Mouse (Mus musculus) spleen, adult 2 months (tissue): ENCODE measurements around the gene Slc24a1. TPM values are rescaled to one million over a fixed set of nuclear protein-coding genes. Genes with fewer than 3 reads are reported as not detected.

Experiments used
- DNase-seq, 2 experiments: peaks; one replicate each; pipeline versions ENCODE4 v3.0.0 to v3.0.0-alpha.2; 2012 to 2021; ENCODE audit warnings: low spot score in 2 of 2, low read depth in 1 of 2
- H3K27ac ChIP-seq: fragments of 200-500 bp; 2 replicates; pipeline ENCODE4 v1.5.1; 2012; ENCODE audit warnings: low read length, inconsistent platforms; ENCODE audit not compliant: insufficient read depth
- H3K27me3 ChIP-seq: fragments of 200-500 bp; 2 replicates; pipeline ENCODE4 v1.6.1; 2012; ENCODE audit warnings: mild to moderate bottlenecking, moderate library complexity, low read length, inconsistent platforms; ENCODE audit not compliant: control insufficient read depth, insufficient read depth
- H3K36me3 ChIP-seq: fragments of 200-500 bp; 2 replicates; pipeline ENCODE4 v1.6.1; 2012; ENCODE audit warnings: mild to moderate bottlenecking, low read length, inconsistent platforms; ENCODE audit not compliant: control insufficient read depth, insufficient read depth
- H3K4me1 ChIP-seq: fragments of 200-500 bp; 2 replicates; pipeline ENCODE4 v1.6.1; 2011; ENCODE audit warnings: inconsistent platforms; ENCODE audit not compliant: control insufficient read depth, insufficient read depth, insufficient read length
- H3K4me3 ChIP-seq: fragments of 200-500 bp; 2 replicates; pipeline ENCODE4 v1.5.1; 2011; ENCODE audit warnings: mild to moderate bottlenecking, inconsistent platforms; ENCODE audit not compliant: insufficient read depth, insufficient read length; ENCODE audit errors: extremely low read depth
- CTCF ChIP-seq: fragments of 200-500 bp; IDR thresholded peaks from 2 replicates; pipeline ENCODE4 v1.5.1; 2011; ENCODE audit warnings: mild to moderate bottlenecking, inconsistent platforms; ENCODE audit not compliant: insufficient read depth, insufficient read length, insufficient replicate concordance; ENCODE audit errors: extremely low read depth
- POLR2A ChIP-seq: fragments of 200-500 bp; IDR thresholded peaks from 2 replicates; pipeline ENCODE4 v1.6.1; 2011; ENCODE audit warnings: low read depth, low read length, inconsistent platforms
- WGBS: fragments of 180-500 bp; shearing (Covaris S2); methylation state at CpG from one replicate; pipeline ENCODE4 v1.1.7; 2018; 5-methylcytosine and 5-hydroxymethylcytosine counted together
- polyA plus RNA-seq: library from polyadenylated mRNA; depleted of rRNA; stranded (reverse); fragments of >200 nt; gene quantifications from 2 replicates; pipeline ENCODE4 v1.2.3, GENCODE M21; 2012

The Slc24a1 gene
- polyA plus RNA-seq, 1 experiment = not detected

GRCm38 (mm10) chr9:64937491-64937890 lies 13.9 kb downstream of the Slc24a1 start:
- Histone ChIP-seq H3K36me3 (no peaks in the 10 kb centered on the region), H3K27ac (no peak overlapping the region), H3K27me3 (no peaks in the 10 kb centered on the region), H3K4me1 (no peaks in the 10 kb centered on the region), H3K4me3 (no peak overlapping the region)
- DNase-seq = no peak
- 57% methylated on average over 5 of the region's 5 CpGs for WGBS
- TF ChIP-seq CTCF = no peak
- no peak for TF ChIP-seq POLR2A

GRCm38 (mm10) chr9:64936508-64936907 lies 14.9 kb downstream of the Slc24a1 start:
- WGBS = 4% methylated on average over 6 of the region's 6 CpGs

GRCm38 (mm10) chr9:64934015-64934754 lies 17.2 kb downstream of the Slc24a1 start:
- WGBS = 73% methylated on average over 15 of the region's 15 CpGs
- Histone ChIP-seq H3K4me1 (no peaks in the 10 kb centered on the region), H3K36me3 (no peaks in the 10 kb centered on the region), H3K27me3 (no peaks in the 10 kb centered on the region), H3K4me3 (no peak overlapping the region), H3K27ac (no peak overlapping the region)
- DNase-seq = no peak
- TF ChIP-seq POLR2A = no peak
- TF ChIP-seq CTCF = no peak

More at GRCm38 (mm10) chr9:64936508-64936907, 14.9 kb downstream of the Slc24a1 start:
- no peak overlapping the region for H3K4me3 ChIP-seq
- H3K27ac ChIP-seq = no peak overlapping the region
- peak; percentile 49 to 54 for DNase-seq
- no peaks in the 10 kb centered on the region for H3K27me3 ChIP-seq
- H3K4me1 ChIP-seq = no peaks in the 10 kb centered on the region
- TF ChIP-seq CTCF (peak; percentile 53; the same call in 1 of the 2 replicates), POLR2A (no peak)
- no peaks in the 10 kb centered on the region for H3K36me3 ChIP-seq

GRCm38 (mm10) chr9:64931751-64932610 lies 19.4 kb downstream of the Slc24a1 start:
- no peaks in the 10 kb centered on the region for H3K36me3 ChIP-seq
- no peak for DNase-seq

GRCm38 (mm10) chr9:64930256-64930655 lies 21.2 kb downstream of the Slc24a1 start:
- 60% methylated on average over 4 of the region's 4 CpGs for WGBS
- 0 out of 2 replicates have a peak, but pooled peaks cover 2% of the 10 kb centered on the region for H3K4me1 ChIP-seq

More at GRCm38 (mm10) chr9:64931751-64932610, 19.4 kb downstream of the Slc24a1 start:
- Histone ChIP-seq H3K27me3 (no peaks in the 10 kb centered on the region), H3K27ac (no peak overlapping the region), H3K4me3 (no peak overlapping the region), H3K4me1 (no peaks in the 10 kb centered on the region)
- no peak for TF ChIP-seq POLR2A
- TF ChIP-seq CTCF = no peak
- WGBS = 69% methylated on average over 7 of the region's 7 CpGs

GRCm38 (mm10) chr9:64926201-64926991 lies 25.0 kb downstream of the Slc24a1 start:
- Histone ChIP-seq H3K4me1 (0 out of 2 replicates have a peak, but pooled peaks cover 2% of the 10 kb centered on the region), H3K4me3 (no peak overlapping the region), H3K36me3 (peaks cover 2% of the 10 kb centered on the region; the same call in 1 of the 2 replicates), H3K27me3 (no peaks in the 10 kb centered on the region), H3K27ac (no peak overlapping the region)
- no peak for DNase-seq
- no peak for TF ChIP-seq CTCF
- no peak for TF ChIP-seq POLR2A
- WGBS = 64% methylated on average over 8 of the region's 8 CpGs

More at GRCm38 (mm10) chr9:64930256-64930655, 21.2 kb downstream of the Slc24a1 start:
- no peak for TF ChIP-seq POLR2A
- TF ChIP-seq CTCF = no peak
- H3K27ac ChIP-seq = no peak overlapping the region
- H3K27me3 ChIP-seq = no peaks in the 10 kb centered on the region
- H3K36me3 ChIP-seq = no peaks in the 10 kb centered on the region
- no peak for DNase-seq
- H3K4me3 ChIP-seq = no peak overlapping the region
